Mouse (Mus musculus) naive thymus-derived CD4-positive, alpha-beta T cell, adult 5 months (primary cell): Measurements from ENCODE around the gene Spata7. TPM values are rescaled to one million over a fixed set of nuclear protein-coding genes. Genes with fewer than 3 reads are reported as not detected.

ENCODE experiments used
- polyA plus RNA-seq: library from polyadenylated mRNA; unstranded; fragments of 100-300 nt; shearing (Covaris generic); gene quantifications from one replicate; pipeline ENCODE4 v1.2.1, GENCODE M21; 2017

Spata7 gene
- polyA plus RNA-seq = 0.32 TPM

GRCm38 (mm10) chr12:98627392-98628259 lies at the start of gene Spata7:
Spata7 (plus strand) TSS chr12:98628157.

Other genes starting within 250 kb of the Spata7 start
- 0.05 TPM for gene Kcnk10, start 49.8 kb upstream of the Spata7 start, polyA plus RNA-seq
- gene Ptpn21, start 109.2 kb downstream of the Spata7 start, polyA plus RNA-seq = 2.8 TPM
- 122 TPM for gene Zc3h14, start 118.8 kb downstream of the Spata7 start, polyA plus RNA-seq